In genomic region chr5:119836618-119837305, GRCm38 (mm10) we compare ENCODE assay signal across 13 mouse cellular contexts. TPM values are rescaled to one million over a fixed set of nuclear protein-coding genes. Genes with fewer than 3 reads are reported as not detected.
DNase-seq lines count a peak whose midpoint lies in the region; ATAC-seq and TF ChIP-seq lines count a peak whose summit lies in the region.
"Had no signal": no experiment of that assay in that cellular context is flagged by ENCODE, and none has a peak within 500 bp of the region (broad histone marks: within the 10 kb centered on the region; RNA-seq: fewer than 3 reads in every experiment).

No protein-coding gene starts in this region.

- TF ChIP-seq POLR2A in embryonic fibroblast, embryonic 13.5 days (IDR thresholded peaks at IDR 0.05; ENCODE audit: low read depth, low read length): no peak

- intact Hi-C loops in gastrocnemius, postnatal 14 days (cut with DNase I; ENCODE audit: low total_unique reads): no loop called here

- peak overlapping the region; percentile 72 for H3K9ac ChIP-seq in lung, embryonic 15.5 days
- H3K9ac ChIP-seq: liver, embryonic 15.5 days had no signal

- H3K4me2 ChIP-seq in lung, embryonic 15.5 days: peak overlapping the region; percentile 59
- H3K4me2 ChIP-seq: liver, embryonic 15.5 days had no signal

- no peaks in the 10 kb centered on the region for H3K4me1 ChIP-seq in lung, embryonic 15.5 days
- H3K4me1 ChIP-seq in brown adipose tissue, adult 24 weeks (ENCODE audit: control insufficient read depth, insufficient read depth, insufficient read length, low read length): no peaks in the 10 kb centered on the region
- H3K4me1 ChIP-seq in embryonic fibroblast, embryonic 13.5 days (ENCODE audit: control insufficient read depth, insufficient read depth, low read length): no peaks in the 10 kb centered on the region
- H3K4me1 ChIP-seq: liver, embryonic 15.5 days had no signal

- peaks cover 82% of the 10 kb centered on the region for H3K27me3 ChIP-seq in lung, embryonic 15.5 days
- H3K27me3 ChIP-seq: CH12.LX had no signal

- no peaks in the 10 kb centered on the region for H3K36me3 ChIP-seq in lung, embryonic 15.5 days
- H3K36me3 ChIP-seq: liver, embryonic 15.5 days had no signal

- WGBS in lung, embryonic 15.5 days: under 1% methylated on average over 28 of the region's 28 CpGs

- TF ChIP-seq CTCF in embryonic fibroblast, embryonic 13.5 days (IDR thresholded peaks at IDR 0.05; ENCODE audit: borderline replicate concordance, insufficient read depth, low read length): no peak

- peak overlapping the region; percentile 90 for H3K27ac ChIP-seq in lung, embryonic 15.5 days
- H3K27ac ChIP-seq in brown adipose tissue, adult 24 weeks (replicated peaks; ENCODE audit: low read depth, low read length): peak overlapping the region; percentile 51
- H3K27ac ChIP-seq in embryonic fibroblast, embryonic 13.5 days (ENCODE audit: insufficient read depth, low read length): peak overlapping the region; percentile 19; the same call in 1 of the 2 replicates
- H3K27ac ChIP-seq: liver, embryonic 15.5 days had no signal

- H3K4me3 ChIP-seq in lung, embryonic 15.5 days: peak overlapping the region; percentile 55
- H3K4me3 ChIP-seq in brown adipose tissue, adult 24 weeks (ENCODE audit: insufficient read depth, low read depth, low read length): peak overlapping the region; percentile 50
- peak overlapping the region; percentile 33 for H3K4me3 ChIP-seq in embryonic fibroblast, embryonic 13.5 days (ENCODE audit: insufficient read depth, low read length)
- H3K4me3 ChIP-seq: liver, embryonic 15.5 days had no signal

- ATAC-seq in lung, embryonic 15.5 days (ENCODE audit: borderline replicate concordance, extremely low read depth, low FRiP score, low TSS enrichment): no peak

- DNase-seq in lung, postnatal 36 days: no peak
- peak; percentile 45 for DNase-seq in heart, postnatal 4 days
- no peak for DNase-seq in kidney, postnatal 10 days
- DNase-seq in gastrocnemius, postnatal 14 days: no peak
- DNase-seq: kidney, adult 11 months; layer of hippocampus, adult 9-11 months; right cerebral cortex, postnatal 25 days had no signal

- no peaks in the 10 kb centered on the region for H3K9me3 ChIP-seq in lung, embryonic 15.5 days
- H3K9me3 ChIP-seq: liver, embryonic 15.5 days had no signal

RNA-seq across cellular contexts. Expression of gene Tbx5, which starts 4.3 kb away (rescaled TPM):
- polyA plus RNA-seq in lung, embryonic 15.5 days (2015; fragmentation: Nextera tagmentation; extraction: Ambion mirVana): 50.1 and 55.7 TPM in 2 replicates
- 1.5 and 2.7 TPM in 2 replicates for polyA plus RNA-seq in brown adipose tissue, adult 24 weeks (2012; ENCODE audit: insufficient read depth, insufficient read length, missing spikeins)
- 5.5 and 9.3 TPM in 2 replicates for polyA plus RNA-seq in embryonic fibroblast, embryonic 13.5 days (2011; ENCODE audit: insufficient read length, low read depth, missing spikeins)
- 10 to 100 TPM; 36.3 to 36.6 TPM for total RNA-seq in heart, postnatal 4 days (2021)
- total RNA-seq in gastrocnemius, postnatal 14 days (2021): under 1 TPM in 1 of 2 experiments, not detected in 1; 0.11 TPM
- total RNA-seq: CH12.LX had no signal
- polyA plus RNA-seq: cortical plate, adult 2 months had no signal

Comparison
In these comparisons a context has a peak if more than half of its experiments do, and no peak if none do; other contexts are left out.
1. H3K27ac ChIP-seq: peak in every context shown above with its lines; median percentile 90 in lung, embryonic 15.5 days; 51 in brown adipose tissue, adult 24 weeks; 19 in embryonic fibroblast, embryonic 13.5 days.